Mouse (Mus musculus): ENCODE measurements around the gene Cacna1s.

GRCm38 (mm10) chr1:136120785-136121184 lies 68.2 kb downstream of the Cacna1s start:
- TF ChIP-seq CTCF (conservative IDR thresholded peaks at IDR 0.05; ENCODE audit: low read length) (no peak), POU5F1 (IDR thresholded peaks at IDR 0.05; ENCODE audit: borderline replicate concordance, low read length) (no peak), NANOG (IDR thresholded peaks at IDR 0.05; ENCODE audit: borderline replicate concordance, low read length) (no peak)

Measured in E14TG2a.4 (cell line).